Mouse (Mus musculus) lung, adult 2 months (tissue): ENCODE measurements around the gene Ccdc190. TPM values are rescaled to one million over a fixed set of nuclear protein-coding genes. Genes with fewer than 3 reads are reported as not detected.

Source experiments
- DNase-seq: peaks from one replicate; pipeline ENCODE4 v3.0.0; 2022
- H3K4me1 ChIP-seq: fragments of 200-500 bp; 2 replicates; pipeline ENCODE4 v1.6.1; 2011; ENCODE audit warnings: low read length; ENCODE audit not compliant: control insufficient read depth, insufficient read depth
- H3K4me3 ChIP-seq: fragments of 200-500 bp; replicated peaks from 2 replicates; pipeline ENCODE3; 2011; ENCODE audit warnings: low read depth, mild to moderate bottlenecking, control low read depth, low read length; ENCODE audit errors: extremely low read depth
- CTCF ChIP-seq: fragments of 200-500 bp; IDR thresholded peaks from 2 replicates; pipeline ENCODE4 v1.5.1; 2011; ENCODE audit warnings: mild to moderate bottlenecking, low read length, control low read depth; ENCODE audit not compliant: insufficient read depth
- POLR2A ChIP-seq: fragments of 200-500 bp; IDR thresholded peaks from 2 replicates; pipeline ENCODE4 v1.6.1; 2011; ENCODE audit warnings: low read depth, mild to moderate bottlenecking, control low read depth, low read length, borderline replicate concordance; ENCODE audit errors: extremely low read depth
- WGBS: fragments of 180-500 bp; shearing (Covaris S2); methylation state at CpG from one replicate; pipeline ENCODE4 v1.1.7; 2018; 5-methylcytosine and 5-hydroxymethylcytosine counted together
- polyA plus RNA-seq: library from polyadenylated mRNA; depleted of rRNA; stranded (reverse); fragments of >200 nt; gene quantifications from 2 replicates; pipeline ENCODE4 v1.2.3, GENCODE M21; 2012

Ccdc190 gene
- polyA plus RNA-seq, 1 experiment: 2.3 TPM

GRCm38 (mm10) chr1:169927753-169928369, 587 bp upstream of the Ccdc190 start:
- DNase-seq: no peak
- H3K4me3 ChIP-seq: no peak overlapping the region
- WGBS: 63% methylated on average over 8 of the region's 8 CpGs
- TF ChIP-seq CTCF (no peak), POLR2A (no peak)
- H3K4me1 ChIP-seq: no peaks in the 10 kb centered on the region

- DNase-seq: no peak
- Histone ChIP-seq H3K4me3 (no peak overlapping the region), H3K4me1 (no peaks in the 10 kb centered on the region; the same call in 1 of the 2 replicates)
- 68% methylated on average over 7 of the region's 7 CpGs for WGBS
- TF ChIP-seq POLR2A: no peak
These were observed 3.2 kb downstream of the Ccdc190 start for GRCm38 (mm10) chr1:169931698-169932097.

GRCm38 (mm10) chr1:169932122-169932746, 3.8 kb downstream of the Ccdc190 start:
- TF ChIP-seq POLR2A (no peak), CTCF (no peak)
- DNase-seq: no peak
- Histone ChIP-seq H3K4me3 (no peak overlapping the region), H3K4me1 (no peaks in the 10 kb centered on the region; the same call in 1 of the 2 replicates)
- 61% methylated on average over 7 of the region's 7 CpGs for WGBS

GRCm38 (mm10) chr1:169934005-169934725, 5.7 kb downstream of the Ccdc190 start:
- H3K4me3 ChIP-seq: no peak overlapping the region
- DNase-seq: no peak
- peak; percentile 37; the same call in 1 of the 2 replicates for TF ChIP-seq CTCF
- TF ChIP-seq POLR2A: no peak
- WGBS: 31% methylated on average over 16 of the region's 16 CpGs
- no peaks in the 10 kb centered on the region; the same call in 1 of the 2 replicates for H3K4me1 ChIP-seq

- TF ChIP-seq POLR2A (no peak), CTCF (peak; percentile 24; the same call in 1 of the 2 replicates)
- WGBS: 2% methylated on average over 2 of the region's 2 CpGs
- no peak for DNase-seq
- Histone ChIP-seq H3K4me1 (no peaks in the 10 kb centered on the region), H3K4me3 (no peak overlapping the region)
These were observed 10.9 kb downstream of the Ccdc190 start for GRCm38 (mm10) chr1:169939345-169939744.

- no peaks in the 10 kb centered on the region for H3K4me1 ChIP-seq
- 74% methylated on average over 3 of the region's 3 CpGs for WGBS
- TF ChIP-seq POLR2A (no peak), CTCF (no peak)
- no peak overlapping the region for H3K4me3 ChIP-seq
- no peak for DNase-seq
These were observed 17.6 kb downstream of the Ccdc190 start for GRCm38 (mm10) chr1:169946004-169946403.

GRCm38 (mm10) chr1:169947654-169948053, 19.2 kb downstream of the Ccdc190 start:
- no peak for DNase-seq
- Histone ChIP-seq H3K4me1 (no peaks in the 10 kb centered on the region), H3K4me3 (no peak overlapping the region)
- no peak for TF ChIP-seq POLR2A
- TF ChIP-seq CTCF: peak; percentile 19; the same call in 1 of the 2 replicates
- 71% methylated on average over 6 of the region's 6 CpGs for WGBS

GRCm38 (mm10) chr1:169948280-169948679, 19.8 kb downstream of the Ccdc190 start:
- no peak for TF ChIP-seq POLR2A
- TF ChIP-seq CTCF: no peak
- no peak for DNase-seq
- no peak overlapping the region for H3K4me3 ChIP-seq
- WGBS: 62% methylated on average over 7 of the region's 7 CpGs
- H3K4me1 ChIP-seq: no peaks in the 10 kb centered on the region

GRCm38 (mm10) chr1:169948866-169949265, 20.4 kb downstream of the Ccdc190 start:
- Histone ChIP-seq H3K4me1 (no peaks in the 10 kb centered on the region), H3K4me3 (no peak overlapping the region)
- no peak for TF ChIP-seq CTCF
- 64% methylated on average over 7 of the region's 7 CpGs for WGBS
- DNase-seq: no peak
